Mouse (Mus musculus) cerebellum, postnatal 10 days (tissue): Measurements from ENCODE around the gene Adipor1.
A peak's percentile ranks its signal among the peaks of the same experiment; 100 is the strongest.
"Not testable (repeated sequence)": the region's sequence is repeated elsewhere in the genome, so short reads cannot be mapped to it uniquely, and the experiment has no call there.

Experiments
- DNase-seq, 2 experiments: peaks; one replicate each; pipeline ENCODE4 v3.0.0; 2021; ENCODE audit warnings: mixed read lengths in 2 of 2

Gene Adipor1

GRCm38 (mm10) chr1:134419751-134420458, 4.7 kb downstream of the Adipor1 start:
- DNase-seq: no peak

GRCm38 (mm10) chr1:134423911-134424310, 8.7 kb downstream of the Adipor1 start:
- no peak for DNase-seq

GRCm38 (mm10) chr1:134426289-134426688, 11.1 kb downstream of the Adipor1 start:
- DNase-seq: no peak

- DNase-seq: no peak
These were observed 17.8 kb downstream of the Adipor1 start for GRCm38 (mm10) chr1:134433002-134433401.

GRCm38 (mm10) chr1:134433473-134433872, 18.3 kb downstream of the Adipor1 start:
- no peak for DNase-seq

- DNase-seq: peak; percentile 49 to 56
These were observed 20.2 kb downstream of the Adipor1 start for GRCm38 (mm10) chr1:134435414-134435813.

- DNase-seq: no peak
These were observed 25.3 kb downstream of the Adipor1 start for GRCm38 (mm10) chr1:134440437-134440836.

GRCm38 (mm10) chr1:134441737-134442136, 26.6 kb downstream of the Adipor1 start:
- not testable (repeated sequence) for DNase-seq

GRCm38 (mm10) chr1:134442394-134442793, 27.2 kb downstream of the Adipor1 start:
- DNase-seq: no peak

GRCm38 (mm10) chr1:134443288-134443687, 28.1 kb downstream of the Adipor1 start:
- not testable (repeated sequence) for DNase-seq

- no peak for DNase-seq
These were observed 30.2 kb downstream of the Adipor1 start for GRCm38 (mm10) chr1:134445418-134445817.

GRCm38 (mm10) chr1:134448537-134448936, 33.4 kb downstream of the Adipor1 start:
- not testable (repeated sequence) for DNase-seq

- no peak for DNase-seq
These were observed 35.0 kb downstream of the Adipor1 start for GRCm38 (mm10) chr1:134450201-134450600.

- DNase-seq: peak; percentile 67 to 68
These were observed 35.8 kb downstream of the Adipor1 start for GRCm38 (mm10) chr1:134450986-134451385.

GRCm38 (mm10) chr1:134454904-134455824, 40.0 kb downstream of the Adipor1 start, which contains the start of gene Klhl12:
TSS of gene Klhl12 (plus strand) at chr1:134455531.
- DNase-seq: peak; percentile 99

GRCm38 (mm10) chr1:134456060-134456459, 40.9 kb downstream of the Adipor1 start:
- peak in 1 of 2 experiments; percentile 5 for DNase-seq

GRCm38 (mm10) chr1:134458139-134458727, 43.1 kb downstream of the Adipor1 start:
- DNase-seq: no peak

- no peak for DNase-seq
These were observed 45.4 kb downstream of the Adipor1 start for GRCm38 (mm10) chr1:134460294-134461284.
